Mouse (Mus musculus) liver, embryonic 13.5 days (tissue): ENCODE results near the gene Atp2b2. TPM values are rescaled to one million over a fixed set of nuclear protein-coding genes. Genes with fewer than 3 reads are reported as not detected.

Experiments
- ATAC-seq: fragments of 200-750 bp; cut with Nextera tagmentation; 2 replicates; pipeline ENCODE4 v1.8.0; 2017; ENCODE audit warnings: low read depth, mild to moderate bottlenecking, moderate number of reproducible peaks, moderate library complexity
- DNase-seq: peaks from one replicate; pipeline ENCODE4 v3.0.0; 2022
- H3K27ac ChIP-seq: fragments of 300-500 bp; sonication (generic); 2 replicates; pipeline ENCODE4 v1.5.1; 2015; ENCODE audit warnings: moderate library complexity, mild to moderate bottlenecking, inconsistent platforms
- H3K27me3 ChIP-seq: fragments of 300-500 bp; sonication (generic); 2 replicates; pipeline ENCODE4 v1.6.1; 2015; ENCODE audit warnings: mild to moderate bottlenecking, inconsistent platforms
- H3K36me3 ChIP-seq: fragments of 300-500 bp; sonication (generic); 2 replicates; pipeline ENCODE4 v1.6.1; 2015; ENCODE audit warnings: mild to moderate bottlenecking, inconsistent platforms
- H3K4me1 ChIP-seq: fragments of 300-500 bp; sonication (generic); replicated peaks from 2 replicates; pipeline ENCODE4 v1.6.1; 2015; ENCODE audit warnings: inconsistent platforms
- H3K4me2 ChIP-seq: fragments of 300-500 bp; sonication (generic); 2 replicates; pipeline ENCODE4 v1.6.1; 2015; ENCODE audit warnings: inconsistent platforms, mild to moderate bottlenecking, moderate library complexity
- H3K4me3 ChIP-seq: fragments of 300-500 bp; sonication (generic); replicated peaks from 2 replicates; pipeline ENCODE4 v1.5.1; 2015; ENCODE audit warnings: mild to moderate bottlenecking, inconsistent platforms
- H3K9ac ChIP-seq: fragments of 300-500 bp; sonication (generic); 2 replicates; pipeline ENCODE4 v1.6.1; 2015; ENCODE audit warnings: mild to moderate bottlenecking, inconsistent platforms
- H3K9me3 ChIP-seq: fragments of 300-500 bp; sonication (generic); replicated peaks from 2 replicates; pipeline ENCODE4 v1.6.1; 2016; ENCODE audit warnings: inconsistent platforms
- WGBS: fragments of 180-500 bp; shearing (Covaris S2); methylation state at CpG from one replicate; pipeline ENCODE4 v1.1.7; 2015; ENCODE audit not compliant: insufficient replicate concordance; 5-methylcytosine and 5-hydroxymethylcytosine counted together
- polyA plus RNA-seq: library from polyadenylated mRNA; unstranded; fragments of >200 nt; fragmentation: Nextera tagmentation; extraction: Ambion mirVana; gene quantifications from 2 replicates; pipeline ENCODE4 v1.2.1, GENCODE M21; 2015

The Atp2b2 gene
- polyA plus RNA-seq, 1 experiment from 2014 or later = 0.58 TPM

DNA sequence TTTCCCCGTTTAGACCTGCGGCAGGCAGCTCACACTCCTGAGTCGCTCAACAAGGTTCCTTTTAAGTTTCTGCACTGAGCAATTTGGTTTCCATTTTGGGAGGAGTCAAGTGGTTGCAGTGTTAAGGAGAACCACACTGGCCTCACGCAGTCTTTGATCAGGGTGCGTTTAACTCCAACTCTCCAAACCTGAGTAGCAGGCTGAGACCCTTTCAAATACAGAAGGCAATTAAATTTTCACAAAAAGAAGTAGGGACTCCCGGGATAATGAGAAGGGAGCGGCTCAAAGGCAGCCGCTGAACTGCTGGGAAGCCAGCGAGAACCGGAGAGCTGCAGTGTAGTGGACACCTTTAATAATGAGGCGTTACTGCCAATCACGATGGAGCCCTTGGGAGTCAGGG is 100.1 kb downstream of the Atp2b2 start:
- Histone ChIP-seq H3K9me3 (no peaks in the 10 kb centered on the region), H3K9ac (no peak overlapping the region), H3K4me1 (no peaks in the 10 kb centered on the region), H3K36me3 (no peaks in the 10 kb centered on the region), H3K4me3 (no peak overlapping the region), H3K27me3 (no peaks in the 10 kb centered on the region), H3K27ac (no peak overlapping the region), H3K4me2 (no peak overlapping the region)
- 55% methylated on average over 12 of the region's 12 CpGs for WGBS
- DNase-seq = no peak
- ATAC-seq = no peak

DNA sequence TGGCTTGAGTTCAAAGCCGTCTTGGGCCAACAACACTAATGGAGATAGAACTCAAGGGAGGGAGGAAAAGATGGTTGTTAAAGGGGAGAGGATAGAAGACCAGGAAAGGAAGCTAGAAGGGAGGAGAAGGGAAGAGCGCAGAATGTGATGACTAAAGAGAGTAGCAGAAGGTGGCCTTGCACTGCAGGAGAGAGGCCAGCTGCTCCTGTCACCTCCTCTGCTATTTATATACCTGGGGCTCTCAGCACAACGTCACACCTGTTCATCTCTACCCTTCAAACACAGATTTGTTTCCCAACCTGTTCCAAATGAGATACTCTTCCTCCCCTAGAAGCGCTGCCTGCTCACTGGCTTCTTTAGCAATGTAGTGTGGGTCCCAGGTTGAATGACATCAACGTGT is 101.1 kb downstream of the Atp2b2 start:
- Histone ChIP-seq H3K4me3 (no peak overlapping the region), H3K36me3 (no peaks in the 10 kb centered on the region), H3K4me1 (no peaks in the 10 kb centered on the region), H3K27ac (no peak overlapping the region), H3K9ac (no peak overlapping the region), H3K9me3 (no peaks in the 10 kb centered on the region), H3K4me2 (no peak overlapping the region), H3K27me3 (no peaks in the 10 kb centered on the region)
- ATAC-seq (no peak), DNase-seq (no peak)
- 59% methylated on average over 5 of the region's 5 CpGs for WGBS

DNA sequence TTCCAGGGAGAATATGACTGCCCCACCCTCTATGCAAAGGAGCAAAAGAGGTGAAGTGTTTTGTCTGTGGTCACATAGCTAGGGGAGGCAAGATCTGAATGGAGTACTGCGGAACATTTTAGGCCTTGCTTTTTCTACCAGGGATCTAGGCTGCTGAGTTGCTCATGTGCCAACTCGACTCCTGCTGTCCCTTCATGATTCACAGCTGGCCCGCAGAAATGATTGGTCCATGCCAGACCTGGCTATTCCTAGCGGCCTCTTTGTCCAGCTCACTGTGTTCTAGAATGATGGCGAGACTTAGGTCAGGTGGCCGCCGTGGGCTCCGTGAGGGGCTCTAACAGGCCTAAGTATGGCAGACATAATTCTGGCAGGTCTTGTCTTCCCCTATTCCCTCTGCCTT is 103.0 kb downstream of the Atp2b2 start:
- Histone ChIP-seq H3K4me1 (no peaks in the 10 kb centered on the region), H3K27ac (no peak overlapping the region), H3K4me2 (no peak overlapping the region), H3K36me3 (no peaks in the 10 kb centered on the region), H3K4me3 (no peak overlapping the region), H3K27me3 (no peaks in the 10 kb centered on the region), H3K9me3 (no peaks in the 10 kb centered on the region), H3K9ac (no peak overlapping the region)
- WGBS = 68% methylated on average over 8 of the region's 8 CpGs
- ATAC-seq = no peak
- DNase-seq = no peak

DNA sequence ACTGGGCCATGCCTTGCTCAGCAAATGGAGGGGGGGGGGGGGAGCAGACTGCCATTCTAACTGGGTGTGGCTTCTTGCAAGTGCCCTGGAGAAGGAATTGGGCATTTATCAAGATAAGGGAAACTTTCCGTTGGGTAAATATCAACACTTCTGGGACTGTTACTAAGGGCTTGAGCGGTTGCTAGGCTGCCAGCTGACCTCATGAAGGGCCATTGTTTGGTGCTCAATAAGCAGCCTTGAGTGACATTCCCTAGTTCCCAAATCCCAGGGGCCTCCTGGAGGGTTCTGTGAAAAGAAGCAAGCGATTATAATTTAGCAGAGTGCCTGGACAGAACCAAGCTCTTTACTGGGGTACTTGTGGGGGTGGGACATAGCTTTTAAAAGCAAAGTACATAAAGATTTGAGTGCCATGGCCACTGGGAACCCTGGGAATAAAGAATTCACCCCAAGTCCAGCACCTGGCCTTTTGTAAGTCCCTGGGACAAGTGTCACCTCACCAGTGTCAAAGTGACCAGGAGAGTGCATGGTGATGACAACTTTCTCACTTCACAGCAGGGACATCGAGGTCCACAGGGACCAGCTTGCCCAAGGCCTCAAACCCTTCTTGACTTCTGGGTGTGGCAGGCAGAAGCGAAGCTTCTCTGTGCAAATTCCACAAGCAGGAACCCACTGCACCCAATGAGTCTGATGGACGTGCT is 105.5 kb downstream of the Atp2b2 start:
- H3K4me3 ChIP-seq = no peak overlapping the region
- no peaks in the 10 kb centered on the region for H3K36me3 ChIP-seq
- H3K9me3 ChIP-seq = no peaks in the 10 kb centered on the region
- no peak for DNase-seq
- ATAC-seq = no peak
- no peak overlapping the region for H3K4me2 ChIP-seq
- H3K4me1 ChIP-seq = no peaks in the 10 kb centered on the region
- no peaks in the 10 kb centered on the region for H3K27me3 ChIP-seq
- H3K27ac ChIP-seq = no peak overlapping the region
- H3K9ac ChIP-seq = no peak overlapping the region
- 47% methylated on average over 6 of the region's 6 CpGs for WGBS

DNA sequence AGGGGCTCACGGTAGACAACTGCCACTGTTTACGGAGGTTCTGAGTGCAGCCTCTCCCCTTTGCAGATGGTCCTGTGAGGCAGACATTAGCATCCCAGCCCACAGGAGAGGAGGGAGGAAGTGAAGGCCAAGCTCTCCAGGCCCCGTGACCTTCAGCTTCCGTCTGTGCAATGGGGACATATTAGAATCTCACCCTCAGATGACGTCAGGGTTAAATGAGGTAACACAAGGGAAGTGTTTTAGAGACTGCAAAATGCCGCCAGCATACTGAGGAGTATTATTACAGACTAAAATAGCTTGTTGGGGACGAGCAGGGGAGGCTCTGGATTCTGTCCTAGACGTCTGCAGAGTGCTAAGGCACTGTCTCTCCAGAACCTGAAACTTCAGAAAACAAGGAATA is 106.3 kb downstream of the Atp2b2 start:
- H3K36me3 ChIP-seq = no peaks in the 10 kb centered on the region
- no peak overlapping the region for H3K9ac ChIP-seq
- ATAC-seq (no peak), DNase-seq (no peak)
- H3K9me3 ChIP-seq = no peaks in the 10 kb centered on the region
- H3K4me2 ChIP-seq = no peak overlapping the region
- H3K27me3 ChIP-seq = no peaks in the 10 kb centered on the region
- H3K27ac ChIP-seq = no peak overlapping the region
- no peaks in the 10 kb centered on the region for H3K4me1 ChIP-seq
- no peak overlapping the region for H3K4me3 ChIP-seq
- WGBS = 52% methylated on average over 8 of the region's 8 CpGs

DNA sequence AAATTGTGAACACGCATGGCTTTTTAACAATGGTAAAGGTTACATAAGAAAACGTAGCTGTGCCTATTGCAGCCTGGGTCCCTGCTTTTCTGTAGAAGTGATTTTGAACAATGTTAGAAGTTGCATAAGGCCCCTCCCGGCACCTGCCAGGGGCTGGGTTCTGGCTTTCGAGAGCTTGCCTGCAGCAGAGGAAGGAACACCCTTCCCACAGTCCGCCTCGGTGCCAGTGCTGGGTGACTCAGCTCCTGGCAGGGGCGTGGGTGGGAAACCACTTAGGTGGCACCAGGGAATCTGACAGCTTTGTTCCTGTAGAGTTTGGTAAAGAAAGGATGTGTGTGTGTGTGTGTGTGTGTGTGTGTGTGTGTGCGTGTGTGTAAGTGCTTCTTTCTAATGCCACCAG is 107.7 kb downstream of the Atp2b2 start:
- no peaks in the 10 kb centered on the region for H3K36me3 ChIP-seq
- no peaks in the 10 kb centered on the region for H3K4me1 ChIP-seq
- DNase-seq (no peak), ATAC-seq (no peak)
- no peaks in the 10 kb centered on the region for H3K27me3 ChIP-seq
- H3K27ac ChIP-seq = no peak overlapping the region
- WGBS = 47% methylated on average over 8 of the region's 8 CpGs
- H3K4me2 ChIP-seq = no peak overlapping the region
- H3K4me3 ChIP-seq = no peak overlapping the region
- H3K9me3 ChIP-seq = no peaks in the 10 kb centered on the region
- H3K9ac ChIP-seq = no peak overlapping the region

DNA sequence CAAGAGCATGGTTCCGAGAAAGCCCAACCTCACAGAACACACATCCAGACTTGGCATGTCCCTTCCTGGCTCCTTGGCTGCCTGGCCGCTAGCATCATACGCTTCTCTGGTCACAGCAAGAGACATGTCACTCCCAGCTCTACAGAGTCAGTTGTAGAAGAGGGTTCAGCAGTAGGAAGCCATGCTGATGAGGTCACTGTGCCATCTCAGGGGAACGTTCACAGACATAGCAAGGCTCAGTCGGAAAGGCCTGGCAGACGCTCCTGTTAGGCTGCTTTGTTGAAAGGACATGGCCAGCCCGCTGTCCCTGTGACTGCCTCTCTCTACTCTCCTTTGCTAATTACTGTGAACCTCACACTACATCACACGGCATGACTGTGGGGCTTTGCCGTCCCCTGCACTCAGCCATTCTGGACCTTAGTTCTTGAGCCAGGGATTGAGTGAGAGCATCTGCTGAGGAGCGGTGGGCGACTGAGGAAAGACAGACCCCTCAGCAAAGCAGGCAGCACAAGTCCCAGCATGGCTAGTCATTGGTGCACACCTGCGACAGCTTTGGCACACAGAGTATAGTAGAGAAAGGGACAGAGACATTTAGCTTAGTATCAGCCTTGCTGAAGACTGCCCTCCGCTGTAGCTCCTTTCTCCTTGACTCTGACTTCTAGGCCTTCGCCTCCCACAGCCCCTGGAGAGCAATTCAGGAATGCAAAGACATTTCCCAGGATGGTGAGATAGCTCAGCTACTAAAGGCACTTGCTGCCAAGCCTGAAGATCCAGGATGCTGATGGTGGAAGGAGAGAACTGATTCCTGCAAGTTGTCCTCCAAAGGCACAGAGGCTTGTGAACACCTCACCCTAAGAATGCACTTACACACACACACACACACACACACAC is 108.9 kb downstream of the Atp2b2 start:
- no peak for ATAC-seq
- Histone ChIP-seq H3K4me1 (no peaks in the 10 kb centered on the region), H3K36me3 (no peaks in the 10 kb centered on the region), H3K27ac (no peak overlapping the region), H3K27me3 (no peaks in the 10 kb centered on the region), H3K9me3 (no peaks in the 10 kb centered on the region), H3K9ac (no peak overlapping the region), H3K4me3 (no peak overlapping the region), H3K4me2 (no peak overlapping the region)
- WGBS = 65% methylated on average over 14 of the region's 14 CpGs
- no peak for DNase-seq

DNA sequence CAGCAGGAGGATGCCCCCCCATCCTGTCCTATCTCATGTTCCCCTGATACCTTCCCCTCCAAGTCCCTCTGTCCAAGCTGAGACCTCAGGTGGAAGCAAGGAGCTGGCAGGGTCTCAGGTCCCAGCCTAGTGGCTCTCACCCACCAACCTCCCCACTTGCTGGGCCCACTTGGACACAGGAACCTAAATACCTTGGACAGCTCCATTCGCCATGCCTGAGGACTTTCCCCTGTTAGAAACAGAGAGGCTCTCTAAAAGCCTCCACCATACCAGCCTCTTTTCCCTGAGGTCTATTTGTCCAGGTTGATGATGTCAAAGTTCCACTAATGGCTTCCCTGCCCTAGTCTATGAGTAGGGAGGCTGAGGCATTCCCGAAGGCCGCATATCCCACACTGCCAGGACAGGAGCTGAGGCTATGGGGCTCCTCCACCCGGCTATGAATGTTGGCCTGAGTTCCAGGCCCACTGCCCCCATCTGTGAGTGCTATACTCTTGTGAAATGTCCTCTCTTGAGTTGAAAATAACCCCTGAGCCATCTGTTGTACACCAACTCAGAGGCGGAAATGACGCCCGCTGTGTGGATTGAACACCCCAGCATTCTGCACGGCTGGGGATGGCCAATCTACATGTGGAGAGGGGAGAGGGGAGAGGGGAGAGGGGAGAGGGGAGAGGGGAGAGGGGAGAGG is 113.1 kb downstream of the Atp2b2 start:
- H3K4me2 ChIP-seq = no peak overlapping the region
- H3K27me3 ChIP-seq = no peaks in the 10 kb centered on the region
- H3K4me3 ChIP-seq = no peak overlapping the region
- no peaks in the 10 kb centered on the region for H3K4me1 ChIP-seq
- no peaks in the 10 kb centered on the region for H3K9me3 ChIP-seq
- no peak overlapping the region for H3K27ac ChIP-seq
- DNase-seq = no peak
- H3K9ac ChIP-seq = no peak overlapping the region
- 75% methylated on average over 8 of the region's 8 CpGs for WGBS
- no peaks in the 10 kb centered on the region for H3K36me3 ChIP-seq
- no peak for ATAC-seq

DNA sequence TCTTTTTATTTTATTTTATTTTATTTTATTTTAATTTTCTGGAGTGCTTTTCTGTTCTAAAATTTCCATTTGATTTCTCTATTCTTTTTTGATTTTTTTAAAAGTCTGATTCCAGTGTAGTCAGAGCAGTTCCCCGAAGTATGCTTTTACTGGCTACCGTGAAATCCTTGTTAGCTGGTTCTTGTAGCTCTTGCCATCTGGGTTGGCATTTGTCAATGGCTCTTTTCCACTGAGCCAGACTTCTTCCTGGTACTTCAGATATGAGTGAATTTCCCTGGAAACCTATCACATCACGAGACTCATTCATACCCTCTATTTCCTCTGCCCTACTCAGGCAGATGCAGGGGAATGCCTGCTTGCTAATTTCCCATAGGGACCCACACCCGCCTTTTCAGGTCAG is 119.2 kb downstream of the Atp2b2 start:
- H3K4me1 ChIP-seq = no peaks in the 10 kb centered on the region
- DNase-seq = no peak
- no peak overlapping the region for H3K4me2 ChIP-seq
- H3K27ac ChIP-seq = no peak overlapping the region
- 54% methylated on average over 4 of the region's 4 CpGs for WGBS
- no peaks in the 10 kb centered on the region for H3K9me3 ChIP-seq
- ATAC-seq = no peak
- H3K36me3 ChIP-seq = no peaks in the 10 kb centered on the region
- H3K27me3 ChIP-seq = no peaks in the 10 kb centered on the region
- H3K9ac ChIP-seq = no peak overlapping the region
- no peak overlapping the region for H3K4me3 ChIP-seq

DNA sequence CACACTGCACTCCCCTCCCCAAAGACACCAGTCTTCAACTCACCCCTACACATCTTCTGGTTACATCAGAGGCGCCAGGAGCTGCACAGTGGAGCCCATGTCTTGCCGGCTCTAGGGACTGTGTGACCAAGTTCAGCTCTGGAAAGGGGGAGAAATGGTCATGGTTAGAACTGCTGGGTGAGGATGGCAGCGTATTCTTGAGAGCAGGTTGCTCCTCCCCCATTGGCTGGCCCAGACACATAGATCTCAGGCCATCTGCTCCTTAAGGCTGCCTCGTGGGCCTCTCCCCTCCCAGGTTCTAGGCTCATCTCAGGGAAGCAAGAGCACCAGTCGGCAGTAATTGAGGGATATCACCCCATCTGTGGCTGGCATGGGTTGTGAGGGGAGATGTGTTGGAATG is 121.9 kb downstream of the Atp2b2 start:
- Histone ChIP-seq H3K4me1 (no peaks in the 10 kb centered on the region), H3K36me3 (no peaks in the 10 kb centered on the region), H3K9ac (no peak overlapping the region), H3K4me3 (no peak overlapping the region), H3K27me3 (no peaks in the 10 kb centered on the region), H3K4me2 (no peak overlapping the region), H3K9me3 (no peaks in the 10 kb centered on the region), H3K27ac (no peak overlapping the region)
- no peak for DNase-seq
- no peak for ATAC-seq
- 40% methylated on average over 5 of the region's 5 CpGs for WGBS

DNA sequence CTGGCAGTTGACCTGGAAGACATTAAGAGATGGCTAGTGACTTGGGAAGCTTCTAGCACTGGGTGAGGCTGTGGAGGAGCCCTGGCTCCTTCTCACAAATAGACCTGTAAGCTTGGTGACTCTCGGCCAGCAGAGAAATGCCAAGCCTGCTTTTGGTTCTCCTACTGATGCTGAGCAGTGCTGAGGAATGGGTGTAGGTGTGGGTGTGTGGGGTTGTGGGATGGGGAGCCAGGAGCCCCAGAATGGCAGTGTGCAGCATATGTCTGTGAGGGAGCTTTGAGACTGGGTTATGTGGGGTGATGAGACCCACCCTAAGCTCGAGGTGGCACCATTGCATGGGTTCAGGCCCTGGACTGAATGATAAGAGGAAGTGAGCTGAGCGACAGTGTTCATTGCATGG is 129.7 kb downstream of the Atp2b2 start:
- DNase-seq = no peak
- no peaks in the 10 kb centered on the region for H3K4me1 ChIP-seq
- WGBS = 42% methylated on average over 3 of the region's 3 CpGs

More for the DNA sequence above, 129.7 kb downstream of the Atp2b2 start:
- Histone ChIP-seq H3K27me3 (no peaks in the 10 kb centered on the region), H3K9ac (no peak overlapping the region), H3K4me2 (no peak overlapping the region), H3K9me3 (no peaks in the 10 kb centered on the region), H3K27ac (no peak overlapping the region), H3K4me3 (no peak overlapping the region), H3K36me3 (no peaks in the 10 kb centered on the region)
- no peak for ATAC-seq
